Mouse (Mus musculus) MEL (cell line): ENCODE measurements around the gene Spink2. TPM values are rescaled to one million over a fixed set of nuclear protein-coding genes. Genes with fewer than 3 reads are reported as not detected.
A peak's percentile ranks its signal among the peaks of the same experiment; 100 is the strongest.

Experiments used
- DNase-seq: peaks from one replicate; pipeline ENCODE4 v3.0.0; 2011; ENCODE audit warnings: low read depth, low spot score
- H3K27ac ChIP-seq: 2 replicates; pipeline ENCODE4 v1.5.1; 2012; ENCODE audit warnings: low read depth, mild to moderate bottlenecking, control low read depth, low read length, moderate library complexity; ENCODE audit not compliant: control insufficient read depth
- H3K27me3 ChIP-seq, 2 experiments: fragments of 150-350 bp in 1 of 2; sonication (generic) in 1 of 2; 2 replicates each; pipeline ENCODE4 v1.6.1; 2012; ENCODE audit warnings: low read length in 2 of 2, mild to moderate bottlenecking in 2 of 2, improper control_type of control experiment in 1 of 2, moderate library complexity in 1 of 2; ENCODE audit not compliant: insufficient read depth in 2 of 2, control insufficient read depth in 1 of 2
- H3K36me3 ChIP-seq, 2 experiments: 2 replicates each; pipeline ENCODE4 v1.6.1; 2012 to 2014; ENCODE audit warnings: low read length in 2 of 2, improper control_type of control experiment in 1 of 2, inconsistent platforms in 1 of 2, mild to moderate bottlenecking in 1 of 2; ENCODE audit not compliant: insufficient read depth in 2 of 2, control insufficient read depth in 1 of 2
- H3K4me1 ChIP-seq, 2 experiments: fragments of 150-350 bp in 1 of 2; sonication (generic) in 1 of 2; 2 replicates each; pipeline ENCODE4 v1.6.1; 2012; ENCODE audit warnings: low read length in 2 of 2, improper control_type of control experiment in 1 of 2, mild to moderate bottlenecking in 1 of 2; ENCODE audit not compliant: insufficient read depth in 2 of 2, control insufficient read depth in 1 of 2
- H3K4me3 ChIP-seq, 2 experiments: fragments of 150-350 bp in 1 of 2; sonication (generic) in 1 of 2; 2 replicates each; pipeline ENCODE4 v1.5.1; 2012; ENCODE audit warnings: low read depth in 2 of 2, low read length in 2 of 2, mild to moderate bottlenecking in 2 of 2, moderate library complexity in 2 of 2, control low read depth in 1 of 2, improper control_type of control experiment in 1 of 2; ENCODE audit not compliant: control insufficient read depth in 1 of 2, insufficient read depth in 1 of 2
- H3K79me2 ChIP-seq: 2 replicates; pipeline ENCODE4 v1.6.1; 2012; ENCODE audit warnings: mild to moderate bottlenecking, low read length, moderate library complexity; ENCODE audit not compliant: control insufficient read depth, poor library complexity, insufficient read depth
- H3K9ac ChIP-seq: 2 replicates; pipeline ENCODE4 v1.6.1; 2012; ENCODE audit warnings: low read depth, mild to moderate bottlenecking, control low read depth, low read length, moderate library complexity; ENCODE audit not compliant: control insufficient read depth, poor library complexity, severe bottlenecking
- H3K9me3 ChIP-seq: fragments of 150-350 bp; sonication (generic); replicated peaks from 2 replicates; pipeline ENCODE4 v1.6.1; 2012; ENCODE audit warnings: mild to moderate bottlenecking, low read length, improper control_type of control experiment, moderate library complexity; ENCODE audit not compliant: insufficient read depth
- CHD2 ChIP-seq: IDR thresholded peaks from 2 replicates; pipeline ENCODE4 v1.6.1; 2011; ENCODE audit warnings: low read length, improper control_type of control experiment
- CTCF ChIP-seq, 3 experiments: IDR thresholded peaks in 2 of 3; conservative IDR thresholded peaks in 1 of 3; 2 replicates each; pipeline ENCODE4 v1.5.1; 2011 to 2012; ENCODE audit warnings: low read length in 3 of 3, low read depth in 2 of 3, mild to moderate bottlenecking in 2 of 3, improper control_type of control experiment in 1 of 3, inconsistent platforms in 1 of 3, mixed read lengths in 1 of 3, moderate library complexity in 1 of 3; ENCODE audit not compliant: control insufficient read depth in 1 of 3, insufficient read depth in 1 of 3, poor library complexity in 1 of 3, severe bottlenecking in 1 of 3
- E2F4 ChIP-seq: IDR thresholded peaks from 2 replicates; pipeline ENCODE4 v1.6.1; 2011; ENCODE audit warnings: low read depth, low read length, improper control_type of control experiment, borderline replicate concordance
- ELF1 ChIP-seq: IDR thresholded peaks from 2 replicates; pipeline ENCODE4 v1.6.1; 2014; ENCODE audit warnings: low read depth, mild to moderate bottlenecking, inconsistent platforms, low read length, improper control_type of control experiment, moderate library complexity
- EP300 ChIP-seq, 2 experiments: IDR thresholded peaks; 2 replicates each; pipeline ENCODE4 v1.6.1; 2011; ENCODE audit warnings: improper control_type of control experiment in 2 of 2, low read length in 2 of 2, low read depth in 1 of 2, mild to moderate bottlenecking in 1 of 2
- ETS1 ChIP-seq: IDR thresholded peaks from 2 replicates; pipeline ENCODE4 v1.6.1; 2012; ENCODE audit warnings: low read depth, mild to moderate bottlenecking, inconsistent platforms, low read length, improper control_type of control experiment, moderate library complexity
- GATA1 ChIP-seq: IDR thresholded peaks from 2 replicates; pipeline ENCODE4 v1.6.1; 2011; ENCODE audit warnings: low read depth, low read length, improper control_type of control experiment
- JUND ChIP-seq: IDR thresholded peaks from 2 replicates; pipeline ENCODE4 v1.6.1; 2011; ENCODE audit warnings: low read depth, mild to moderate bottlenecking, improper control_type of control experiment, low read length
- KAT2A ChIP-seq: conservative IDR thresholded peaks from 2 replicates; pipeline ENCODE4 v1.6.1; 2012; ENCODE audit warnings: low read depth, low read length, improper control_type of control experiment, inconsistent platforms
- MAFK ChIP-seq: IDR thresholded peaks from 2 replicates; pipeline ENCODE4 v1.6.1; 2011; ENCODE audit warnings: low read depth, mild to moderate bottlenecking, low read length, improper control_type of control experiment, borderline replicate concordance
- MXI1 ChIP-seq: IDR thresholded peaks from 2 replicates; pipeline ENCODE4 v1.6.1; 2011; ENCODE audit warnings: mild to moderate bottlenecking, low read depth, low read length, improper control_type of control experiment
- MYB ChIP-seq: IDR thresholded peaks from 2 replicates; pipeline ENCODE4 v1.6.1; 2011; ENCODE audit warnings: mild to moderate bottlenecking, low read depth, low read length, improper control_type of control experiment
- MYC ChIP-seq: IDR thresholded peaks from 2 replicates; pipeline ENCODE4 v1.6.1; 2011; ENCODE audit warnings: low read depth, mild to moderate bottlenecking, low read length, improper control_type of control experiment, moderate library complexity
- NELFE ChIP-seq: IDR thresholded peaks from 2 replicates; pipeline ENCODE4 v1.6.1; 2011; ENCODE audit warnings: low read depth, low read length, improper control_type of control experiment
- POLR2A ChIP-seq, 2 experiments: IDR thresholded peaks; 2 replicates each; pipeline ENCODE4 v1.6.1; 2011 to 2012; ENCODE audit warnings: low read length in 2 of 2, mild to moderate bottlenecking in 2 of 2, control low read depth in 1 of 2, improper control_type of control experiment in 1 of 2, low read depth in 1 of 2, moderate library complexity in 1 of 2; ENCODE audit not compliant: control insufficient read depth in 1 of 2, insufficient read depth in 1 of 2, poor library complexity in 1 of 2
- POLR2AphosphoS2 ChIP-seq: IDR thresholded peaks from 2 replicates; pipeline ENCODE4 v1.6.1; 2011; ENCODE audit warnings: low read length, improper control_type of control experiment
- POLR2AphosphoS5 ChIP-seq: IDR thresholded peaks from 2 replicates; pipeline ENCODE4 v1.6.1; 2012; ENCODE audit warnings: low read depth, borderline replicate concordance, mild to moderate bottlenecking, inconsistent platforms, low read length, moderate library complexity, mixed read lengths
- RAD21 ChIP-seq: IDR thresholded peaks from 2 replicates; pipeline ENCODE4 v1.6.1; 2011; ENCODE audit warnings: mild to moderate bottlenecking, low read depth, low read length, improper control_type of control experiment
- SIN3A ChIP-seq: IDR thresholded peaks from 2 replicates; pipeline ENCODE4 v1.6.1; 2012; ENCODE audit warnings: low read length, improper control_type of control experiment, inconsistent platforms
- SMC3 ChIP-seq: IDR thresholded peaks from 2 replicates; pipeline ENCODE4 v1.6.1; 2011; ENCODE audit warnings: low read depth, low read length, improper control_type of control experiment
- UBTF ChIP-seq: IDR thresholded peaks from 2 replicates; pipeline ENCODE4 v1.6.1; 2012; ENCODE audit warnings: low read depth, mild to moderate bottlenecking, inconsistent platforms, low read length, improper control_type of control experiment, moderate library complexity, borderline replicate concordance; ENCODE audit not compliant: insufficient read depth
- USF1 ChIP-seq: IDR thresholded peaks from 2 replicates; pipeline ENCODE4 v1.6.1; 2014; ENCODE audit warnings: low read depth, mild to moderate bottlenecking, inconsistent platforms, low read length, improper control_type of control experiment, moderate library complexity
- USF2 ChIP-seq, 2 experiments: IDR thresholded peaks; 2 replicates each; pipeline ENCODE4 v1.6.1; 2011 to 2012; ENCODE audit warnings: improper control_type of control experiment in 2 of 2, low read length in 2 of 2, borderline replicate concordance in 1 of 2, inconsistent platforms in 1 of 2, low read depth in 1 of 2, mild to moderate bottlenecking in 1 of 2; ENCODE audit not compliant: insufficient read depth in 1 of 2
- ZC3H11A ChIP-seq: IDR thresholded peaks from 2 replicates; pipeline ENCODE4 v1.6.1; 2012; ENCODE audit warnings: low read depth, mild to moderate bottlenecking, inconsistent platforms, low read length, improper control_type of control experiment
- ZKSCAN1 ChIP-seq: IDR thresholded peaks from 2 replicates; pipeline ENCODE4 v1.6.1; 2012; ENCODE audit warnings: low read depth, mild to moderate bottlenecking, inconsistent platforms, low read length, improper control_type of control experiment, moderate library complexity
- ZMIZ1 ChIP-seq: IDR thresholded peaks from 2 replicates; pipeline ENCODE4 v1.6.1; 2012; ENCODE audit warnings: low read depth, mild to moderate bottlenecking, inconsistent platforms, low read length, improper control_type of control experiment, moderate library complexity
- ZNF384 ChIP-seq: IDR thresholded peaks from 2 replicates; pipeline ENCODE4 v1.6.1; 2012; ENCODE audit warnings: low read depth, mild to moderate bottlenecking, inconsistent platforms, low read length, improper control_type of control experiment
- polyA plus RNA-seq, 2 experiments: library from polyadenylated mRNA; stranded (reverse) in 1 of 2; unstranded in 1 of 2; fragments of >175 nt in 1 of 2; fragments of >200 nt in 1 of 2; gene quantifications; 2 replicates each; pipeline versions ENCODE4 v1.2.1 to v1.2.4; 2012; ENCODE audit warnings: low replicate concordance in 2 of 2, low read depth in 1 of 2; ENCODE audit not compliant: insufficient read length in 2 of 2, insufficient read depth in 1 of 2, missing spikeins in 1 of 2
- total RNA-seq: library from RNA; depleted of rRNA; stranded (reverse); fragments of 300-350 nt; gene quantifications from 2 replicates; pipeline ENCODE4 v1.2.3, GENCODE M21; 2012

Spink2 gene
- total and polyA plus RNA-seq, 3 experiments: not detected

DNA sequence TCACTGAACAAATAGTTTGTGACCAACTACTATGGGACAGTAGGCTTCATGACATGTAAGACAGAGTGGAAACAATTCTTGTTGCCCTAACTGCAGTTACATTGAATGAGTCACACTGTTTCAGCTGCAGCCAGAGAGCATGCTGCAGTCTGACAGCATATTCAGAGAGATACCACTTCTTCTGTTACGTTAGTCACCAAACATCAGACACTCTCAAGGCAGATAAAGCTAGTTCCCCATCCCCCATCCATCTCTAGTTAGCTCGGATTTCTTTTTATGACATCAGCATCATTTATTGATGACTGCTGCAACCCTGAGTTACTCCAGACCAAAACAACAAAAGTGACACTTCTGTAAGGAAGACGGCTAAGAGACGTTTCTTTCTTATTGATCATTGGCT is 36.5 kb downstream of the Spink2 start (continued):
- peak; percentile 74 for TF ChIP-seq CHD2
- TF ChIP-seq MYB: peak; percentile 85
- peak; percentile 99 for TF ChIP-seq ETS1
- no peak for TF ChIP-seq E2F4
- peak; percentile 92; the same call in 1 of the 2 replicates for TF ChIP-seq JUND
- no peak for TF ChIP-seq ZKSCAN1
- TF ChIP-seq KAT2A: peak; percentile 41
- no peak for TF ChIP-seq NELFE
- no peak for TF ChIP-seq ZNF384
- no peak for TF ChIP-seq ZMIZ1
- peak; percentile 87 for TF ChIP-seq GATA1

- Histone ChIP-seq H3K27me3 (no peaks in the 10 kb centered on the region), H3K9ac (no peak overlapping the region), H3K27ac (no peak overlapping the region), H3K79me2 (no peaks in the 10 kb centered on the region), H3K9me3 (no peaks in the 10 kb centered on the region), H3K4me1 (peaks cover 24 to 33% of the 10 kb centered on the region in 2 experiments), H3K4me3 (no peak overlapping the region), H3K36me3 (peaks cover 0 to 30% of the 10 kb centered on the region in 2 experiments; a peak in 2 of 4 replicates)
- 0 out of 2 replicates have a peak, but pooled peaks have one; percentile 20 for TF ChIP-seq MYC
- no peak for TF ChIP-seq POLR2AphosphoS2
- peak; percentile 76 for TF ChIP-seq RAD21
- peak in 2 of 3 experiments; percentile 25 to 70; a peak in 4 of 6 replicates for TF ChIP-seq CTCF (IDR thresholded peaks at IDR 0.05 in 2 of 3, conservative IDR thresholded peaks at IDR 0.05 in 1 of 3; ENCODE audit: control insufficient read depth in 1 of 3, insufficient read depth in 1 of 3, low read depth in 2 of 3, low read length in 3 of 3, poor library complexity in 1 of 3, severe bottlenecking in 1 of 3)
- no peak for TF ChIP-seq MAFK
- peak; percentile 74 for TF ChIP-seq SMC3
- TF ChIP-seq ZC3H11A: peak; percentile 62
- peak; percentile 50 for DNase-seq
These were observed 40.7 kb downstream of the Spink2 start for GRCm38 (mm10) chr5:77170593-77170992.

DNA sequence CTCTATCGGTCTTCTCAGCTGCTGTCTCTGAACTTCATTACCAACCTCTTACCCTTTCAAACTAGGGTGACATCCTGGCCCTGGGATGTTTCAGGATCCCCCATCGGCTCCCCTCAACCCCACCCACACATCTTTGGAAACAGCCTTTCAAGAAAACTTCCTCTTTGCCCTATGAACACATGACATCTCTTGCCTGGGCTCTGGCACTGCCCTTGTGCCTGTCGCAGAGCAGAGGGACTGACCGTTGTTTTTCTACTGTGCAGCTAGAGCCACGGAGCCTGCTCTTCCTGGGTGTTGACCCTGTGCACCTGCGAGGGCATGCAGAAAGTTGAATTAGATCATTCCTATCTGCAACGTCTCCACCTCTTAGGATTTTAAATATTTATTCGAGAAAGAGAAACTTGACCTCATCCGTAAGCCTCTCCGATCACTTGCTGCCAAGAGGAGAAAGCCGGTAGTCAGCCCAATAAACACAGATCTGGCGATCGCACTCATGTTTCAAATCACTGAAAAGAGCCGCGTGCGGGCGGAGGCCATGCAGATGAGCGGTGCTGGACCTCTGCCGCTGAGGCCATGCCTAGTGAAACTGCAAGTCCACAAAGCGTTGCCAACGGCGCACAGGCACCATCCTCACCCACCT is 43.8 kb downstream of the Spink2 start:
- peak overlapping the region in 1 of 2 experiments; percentile 9; a peak in 1 of 4 replicates for H3K4me3 ChIP-seq
- no peak for DNase-seq
- TF ChIP-seq SIN3A: 0 out of 2 replicates have a peak, but pooled peaks have one; percentile 29
- TF ChIP-seq MXI1: no peak
- TF ChIP-seq CHD2: no peak
- peak; percentile 90 for TF ChIP-seq USF1
- no peak for TF ChIP-seq UBTF
- 0 out of 2 replicates have a peak, but pooled peaks have one; percentile 24 for TF ChIP-seq ETS1
- TF ChIP-seq JUND: no peak
- TF ChIP-seq POLR2AphosphoS5: no peak
- TF ChIP-seq USF2 (IDR thresholded peaks at IDR 0.05; ENCODE audit: borderline replicate concordance in 1 of 2, insufficient read depth in 1 of 2, low read depth in 1 of 2, low read length in 2 of 2): 0 out of 4 replicates have a peak, but pooled peaks of 1 of the 2 experiments have one; percentile 49
- no peak for TF ChIP-seq ZMIZ1
- TF ChIP-seq ELF1: no peak
- no peak for TF ChIP-seq SMC3
- no peak for TF ChIP-seq POLR2A (IDR thresholded peaks at IDR 0.05; ENCODE audit: control insufficient read depth in 1 of 2, insufficient read depth in 1 of 2, low read depth in 1 of 2, low read length in 2 of 2, poor library complexity in 1 of 2)
- TF ChIP-seq ZC3H11A: no peak
- TF ChIP-seq EP300 (IDR thresholded peaks at IDR 0.05; ENCODE audit: low read depth in 1 of 2, low read length in 2 of 2): 0 out of 4 replicates have a peak, but pooled peaks have one; percentile 7 to 27
- peaks cover 0 to 15% of the 10 kb centered on the region in 2 experiments; a peak in 2 of 4 replicates for H3K36me3 ChIP-seq
- peaks cover 12 to 21% of the 10 kb centered on the region in 2 experiments for H3K4me1 ChIP-seq
- no peaks in the 10 kb centered on the region for H3K9me3 ChIP-seq
- no peak overlapping the region for H3K27ac ChIP-seq
- H3K27me3 ChIP-seq: no peaks in the 10 kb centered on the region
- no peaks in the 10 kb centered on the region for H3K79me2 ChIP-seq
- peak overlapping the region; percentile 5; the same call in 1 of the 2 replicates for H3K9ac ChIP-seq
